In the genomic region with DNA sequence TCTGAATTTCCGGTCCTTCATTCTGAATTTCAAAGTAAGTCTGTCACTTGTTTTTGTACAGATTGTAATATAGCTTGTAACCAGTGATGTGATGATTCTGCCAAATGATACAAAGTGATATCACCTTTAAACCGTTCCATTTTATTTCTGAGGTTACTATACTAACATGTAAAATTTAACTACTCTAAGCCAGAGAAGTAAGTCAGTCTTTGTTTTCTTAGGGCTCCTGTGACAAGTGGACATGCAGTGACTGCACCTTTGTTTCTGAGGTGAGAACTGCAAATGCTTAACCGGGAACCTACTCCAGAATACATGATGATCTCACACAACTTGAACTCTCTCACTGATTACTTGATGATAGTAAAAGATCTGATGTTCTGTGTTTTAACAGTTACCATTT, we compare ENCODE assay signal across 10 mouse cellular contexts. TPM values are rescaled to one million over a fixed set of nuclear protein-coding genes. Genes with fewer than 3 reads are reported as not detected.
DNase-seq lines count a peak whose midpoint lies in the region; ATAC-seq and TF ChIP-seq lines count a peak whose summit lies in the region.
"Had no signal": no experiment of that assay in that cellular context is flagged by ENCODE, and none has a peak within 500 bp of the region (broad histone marks: within the 10 kb centered on the region; RNA-seq: fewer than 3 reads in every experiment).

No protein-coding gene starts in this region.

- H3K27me3 ChIP-seq in embryonic facial prominence, embryonic 11.5 days (ENCODE audit: control insufficient read depth, insufficient read depth, low read length) = no peaks in the 10 kb centered on the region
- no peaks in the 10 kb centered on the region for H3K27me3 ChIP-seq in intestine, postnatal 0 days (replicated peaks; ENCODE audit: control insufficient read depth, insufficient read depth, low read length)
- H3K27me3 ChIP-seq in neural tube, embryonic 13.5 days = no peaks in the 10 kb centered on the region

- no peak for TF ChIP-seq CTCF in layer of hippocampus, adult 2 months (conservative IDR thresholded peaks at IDR 0.05)
- TF ChIP-seq CTCF in intestine, postnatal 0 days (IDR thresholded peaks at IDR 0.05; ENCODE audit: low read depth) = no peak

- H3K4me2 ChIP-seq in embryonic facial prominence, embryonic 11.5 days (ENCODE audit: low read depth, low read length) = peak overlapping the region; percentile 23; the same call in 1 of the 2 replicates
- peak overlapping the region; percentile 4; the same call in 1 of the 2 replicates for H3K4me2 ChIP-seq in intestine, postnatal 0 days (replicated peaks; ENCODE audit: low read depth)
- H3K4me2 ChIP-seq in neural tube, embryonic 13.5 days = peak overlapping the region; percentile 80

- ATAC-seq in embryonic facial prominence, embryonic 11.5 days (replicated peaks; ENCODE audit: insufficient number of reproducible peaks, low FRiP score, low TSS enrichment, low read depth) = no peak
- ATAC-seq in intestine, postnatal 0 days = no peak
- ATAC-seq in neural tube, embryonic 13.5 days (ENCODE audit: low read depth) = no peak
- no peak for ATAC-seq in cerebellum, adult (ENCODE audit: insufficient number of reproducible peaks, low FRiP score, low TSS enrichment)

- H3K9ac ChIP-seq in embryonic facial prominence, embryonic 11.5 days (replicated peaks; ENCODE audit: low read length) = no peak overlapping the region; the same call in 1 of the 2 replicates
- H3K9ac ChIP-seq in intestine, postnatal 0 days (ENCODE audit: low read depth, low read length) = no peak overlapping the region
- peak overlapping the region; percentile 65 for H3K9ac ChIP-seq in neural tube, embryonic 13.5 days

- no peak overlapping the region; the same call in 1 of the 2 replicates for H3K27ac ChIP-seq in layer of hippocampus, adult 2 months
- no peak overlapping the region for H3K27ac ChIP-seq in embryonic facial prominence, embryonic 11.5 days (replicated peaks; ENCODE audit: low read depth, low read length)
- no peak overlapping the region for H3K27ac ChIP-seq in intestine, postnatal 0 days (ENCODE audit: low read depth, low read length)
- H3K27ac ChIP-seq in neural tube, embryonic 13.5 days (replicated peaks) = 0 out of 2 replicates have a peak overlapping the region, but pooled peaks have one; percentile 46

- WGBS in embryonic facial prominence, embryonic 11.5 days = 35% methylated on average over 3 of the region's 3 CpGs
- WGBS in intestine, postnatal 0 days = 32% methylated on average over 3 of the region's 3 CpGs
- WGBS in neural tube, embryonic 13.5 days = 35% methylated on average over 3 of the region's 3 CpGs

- no peaks in the 10 kb centered on the region for H3K9me3 ChIP-seq in embryonic facial prominence, embryonic 11.5 days (replicated peaks; ENCODE audit: control insufficient read depth, low read length)
- H3K9me3 ChIP-seq in intestine, postnatal 0 days (ENCODE audit: control insufficient read depth) = no peaks in the 10 kb centered on the region
- H3K9me3 ChIP-seq in neural tube, embryonic 13.5 days = no peaks in the 10 kb centered on the region

- H3K36me3 ChIP-seq in embryonic facial prominence, embryonic 11.5 days (replicated peaks; ENCODE audit: control insufficient read depth, insufficient read depth, low read depth, low read length) = peaks cover 3% of the 10 kb centered on the region; the same call in 1 of the 2 replicates
- peaks cover 25% of the 10 kb centered on the region for H3K36me3 ChIP-seq in intestine, postnatal 0 days (ENCODE audit: control insufficient read depth, insufficient read depth)
- peaks cover 48% of the 10 kb centered on the region for H3K36me3 ChIP-seq in neural tube, embryonic 13.5 days

- DNase-seq in layer of hippocampus, adult 2 months (ENCODE audit: low spot score in 2 of 2) = no peak
- no peak for DNase-seq in layer of hippocampus, adult 11-12 months (ENCODE audit: low spot score)
- DNase-seq in embryonic facial prominence, embryonic 11.5 days (ENCODE audit: low spot score) = no peak
- DNase-seq in kidney, postnatal 36 days = no peak
- DNase-seq in MN1 (ENCODE audit: low spot score) = no peak
- DNase-seq: gastrocnemius, postnatal 25 days; lung, postnatal 14 days had no signal

- peak overlapping the region; percentile 2; the same call in 1 of the 2 replicates for H3K4me3 ChIP-seq in layer of hippocampus, adult 2 months
- peak overlapping the region; percentile 84 for H3K4me3 ChIP-seq in embryonic facial prominence, embryonic 11.5 days (ENCODE audit: low read depth, low read length)
- no peak overlapping the region for H3K4me3 ChIP-seq in intestine, postnatal 0 days (ENCODE audit: low read depth, low read length)
- H3K4me3 ChIP-seq in neural tube, embryonic 13.5 days = peak overlapping the region; percentile 82

- no peaks in the 10 kb centered on the region for H3K4me1 ChIP-seq in embryonic facial prominence, embryonic 11.5 days (ENCODE audit: control insufficient read depth, insufficient read depth, low read length)
- H3K4me1 ChIP-seq in intestine, postnatal 0 days (replicated peaks; ENCODE audit: control insufficient read depth, insufficient read depth, low read length) = no peaks in the 10 kb centered on the region
- peaks cover 39% of the 10 kb centered on the region for H3K4me1 ChIP-seq in neural tube, embryonic 13.5 days (replicated peaks)

RNA-seq across cellular contexts. Expression of gene Zbtb37, which starts 3.4 kb away (rescaled TPM):
- 10 to 100 TPM; 17.5 to 20.1 TPM for total RNA-seq in layer of hippocampus, adult 2 months (2021)
- 8.3 and 10.7 TPM in 2 replicates for polyA plus RNA-seq in embryonic facial prominence, embryonic 11.5 days (2014; fragmentation: Nextera tagmentation; extraction: Ambion mirVana)
- polyA plus RNA-seq in intestine, postnatal 0 days (2015; fragmentation: Nextera tagmentation; extraction: Ambion mirVana) = 2.0 and 4.0 TPM in 2 replicates
- 11.9 and 12.3 TPM in 2 replicates for polyA plus RNA-seq in neural tube, embryonic 13.5 days (2015; fragmentation: Nextera tagmentation; extraction: Ambion mirVana)

RNA-seq across cellular contexts. Expression of gene Dars2, which starts 32.5 kb away (rescaled TPM):
- total RNA-seq in layer of hippocampus, adult 2 months (2021) = 10 to 100 TPM; 24.1 to 25.0 TPM
- 48.7 and 53.9 TPM in 2 replicates for polyA plus RNA-seq in embryonic facial prominence, embryonic 11.5 days (2014; fragmentation: Nextera tagmentation; extraction: Ambion mirVana)
- polyA plus RNA-seq in intestine, postnatal 0 days (2015; fragmentation: Nextera tagmentation; extraction: Ambion mirVana) = 14.7 and 15.3 TPM in 2 replicates
- polyA plus RNA-seq in neural tube, embryonic 13.5 days (2015; fragmentation: Nextera tagmentation; extraction: Ambion mirVana) = 25.2 and 28.7 TPM in 2 replicates

RNA-seq across cellular contexts. Expression of gene Cenpl, which starts 32.5 kb away (rescaled TPM):
- 1 to 10 TPM; 1.3 to 1.8 TPM for total RNA-seq in layer of hippocampus, adult 2 months (2021)
- 43.3 and 46.8 TPM in 2 replicates for polyA plus RNA-seq in embryonic facial prominence, embryonic 11.5 days (2014; fragmentation: Nextera tagmentation; extraction: Ambion mirVana)
- 10.0 and 11.0 TPM in 2 replicates for polyA plus RNA-seq in intestine, postnatal 0 days (2015; fragmentation: Nextera tagmentation; extraction: Ambion mirVana)
- 10.2 and 10.9 TPM in 2 replicates for polyA plus RNA-seq in neural tube, embryonic 13.5 days (2015; fragmentation: Nextera tagmentation; extraction: Ambion mirVana)

RNA-seq across cellular contexts. Expression of gene Serpinc1, which starts 59.6 kb away (rescaled TPM):
- under 1 TPM; 0.44 to 0.49 TPM for total RNA-seq in layer of hippocampus, adult 2 months (2021)
- polyA plus RNA-seq in embryonic facial prominence, embryonic 11.5 days (2014; fragmentation: Nextera tagmentation; extraction: Ambion mirVana) = 1.7 and 1.9 TPM in 2 replicates
- polyA plus RNA-seq in intestine, postnatal 0 days (2015; fragmentation: Nextera tagmentation; extraction: Ambion mirVana) = 1.1 TPM in 2 replicates
- polyA plus RNA-seq in neural tube, embryonic 13.5 days (2015; fragmentation: Nextera tagmentation; extraction: Ambion mirVana) = 2.6 and 3.2 TPM in 2 replicates

Comparison
In these comparisons a context has a peak if more than half of its experiments do, and no peak if none do; other contexts are left out.
1. H3K4me2 ChIP-seq: peak in every context shown above with its lines; median percentile 80 in neural tube, embryonic 13.5 days; 23 in embryonic facial prominence, embryonic 11.5 days; 4 in intestine, postnatal 0 days.